Mouse (Mus musculus) forebrain, embryonic 10.5 days (tissue): ENCODE measurements around the gene Fdps. TPM values are rescaled to one million over a fixed set of nuclear protein-coding genes. Genes with fewer than 3 reads are reported as not detected.
A peak's percentile ranks its signal among the peaks of the same experiment; 100 is the strongest.
"Not testable (repeated sequence)": the region's sequence is repeated elsewhere in the genome, so short reads cannot be mapped to it uniquely, and the experiment has no call there.

Source experiments
- DNase-seq: peaks from one replicate; pipeline ENCODE4 v3.0.0-alpha.2; 2017; ENCODE audit warnings: low spot score; ENCODE audit errors: extremely low spot score
- H3K27ac ChIP-seq: fragments of 300-500 bp; sonication (generic); 2 replicates; pipeline ENCODE4 v1.5.1; 2016; ENCODE audit warnings: mild to moderate bottlenecking
- H3K27me3 ChIP-seq: fragments of 300-500 bp; sonication (generic); 2 replicates; pipeline ENCODE4 v1.6.1; 2016; ENCODE audit warnings: mild to moderate bottlenecking; ENCODE audit not compliant: poor library complexity, severe bottlenecking
- H3K36me3 ChIP-seq: fragments of 300-500 bp; sonication (generic); replicated peaks from 2 replicates; pipeline ENCODE4 v1.6.1; 2016; ENCODE audit warnings: mild to moderate bottlenecking, moderate library complexity
- H3K4me1 ChIP-seq: fragments of 300-500 bp; sonication (generic); 2 replicates; pipeline ENCODE4 v1.6.1; 2016
- H3K4me3 ChIP-seq: fragments of 300-500 bp; sonication (generic); 2 replicates; pipeline ENCODE4 v1.5.1; 2016; ENCODE audit warnings: mild to moderate bottlenecking, moderate library complexity
- H3K9me3 ChIP-seq: fragments of 300-500 bp; sonication (generic); 2 replicates; pipeline ENCODE4 v1.6.1; 2016; ENCODE audit warnings: mild to moderate bottlenecking, moderate library complexity
- WGBS: fragments of 180-500 bp; shearing (Covaris S2); methylation state at CpG from one replicate; pipeline ENCODE4 v1.1.7; 2016; 5-methylcytosine and 5-hydroxymethylcytosine counted together
- polyA plus RNA-seq: library from polyadenylated mRNA; unstranded; fragments of >200 nt; fragmentation: Nextera tagmentation; extraction: Ambion mirVana; gene quantifications from 2 replicates; pipeline ENCODE4 v1.2.1, GENCODE M21; 2016

Fdps gene
- polyA plus RNA-seq, 1 experiment from 2014 or later, result 359 TPM

DNA sequence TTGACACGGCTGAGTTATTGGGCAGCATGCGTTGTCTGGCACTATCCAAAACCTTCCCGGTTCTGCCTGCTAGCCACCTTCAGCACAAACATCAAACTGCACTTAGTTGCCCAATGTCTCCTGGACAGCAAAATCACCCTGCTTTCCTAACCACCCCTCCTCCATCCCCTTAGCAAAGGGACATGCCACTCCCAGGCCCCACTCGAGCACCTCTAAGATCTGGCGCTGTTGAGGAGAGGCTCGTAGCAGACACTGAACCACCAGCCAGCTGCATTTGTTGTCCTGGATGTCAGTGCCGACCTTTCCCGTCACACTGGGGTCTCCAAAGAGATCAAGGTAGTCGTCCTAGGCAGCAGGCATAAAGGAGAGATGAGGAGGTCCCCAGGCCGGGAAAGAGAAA, 7.7 kb downstream of the Fdps start:
- no peaks in the 10 kb centered on the region for H3K9me3 ChIP-seq
- no peak overlapping the region for H3K27ac ChIP-seq
- H3K36me3 ChIP-seq, result peaks cover 60% of the 10 kb centered on the region
- WGBS, result 88% methylated on average over 10 of the region's 10 CpGs
- peaks cover 64% of the 10 kb centered on the region for H3K4me1 ChIP-seq
- no peak for DNase-seq
- H3K4me3 ChIP-seq, result no peak overlapping the region; the same call in 1 of the 2 replicates
- peaks cover 53% of the 10 kb centered on the region for H3K27me3 ChIP-seq

DNA sequence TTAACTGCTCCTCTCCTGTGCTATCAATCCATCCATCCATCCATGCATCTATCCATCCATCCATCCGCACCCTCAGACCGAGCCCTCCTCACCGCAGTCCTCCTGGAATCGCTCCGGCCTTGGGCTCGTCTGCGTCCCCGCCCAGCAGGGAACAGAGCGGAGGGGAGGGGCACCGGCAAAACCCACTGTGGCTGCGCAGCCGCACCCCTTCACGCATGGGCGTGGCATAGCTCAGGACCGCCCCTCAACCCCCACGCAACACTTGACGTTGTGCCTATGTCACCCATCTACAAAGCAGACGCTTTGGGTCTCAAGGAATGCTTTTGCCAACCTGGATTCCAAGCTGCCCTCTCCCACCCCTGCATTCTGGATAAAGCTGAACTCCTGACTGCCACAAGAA, 8.6 kb downstream of the Fdps start, which contains the start of gene Rusc1:
Gene Rusc1 (minus strand): TSS at position 137 of the 400 bp plus-strand sequence.
- Histone ChIP-seq H3K36me3 (peaks cover 57% of the 10 kb centered on the region), H3K4me3 (peak within 1 kb of the TSS; percentile 71), H3K27ac (peak within 1 kb of the TSS; percentile 89), H3K4me1 (peaks cover 66% of the 10 kb centered on the region), H3K27me3 (peaks cover 62% of the 10 kb centered on the region), H3K9me3 (no peaks in the 10 kb centered on the region)
- DNase-seq, result peak; percentile 76
- 2% methylated on average over 18 of the region's 18 CpGs for WGBS

DNA sequence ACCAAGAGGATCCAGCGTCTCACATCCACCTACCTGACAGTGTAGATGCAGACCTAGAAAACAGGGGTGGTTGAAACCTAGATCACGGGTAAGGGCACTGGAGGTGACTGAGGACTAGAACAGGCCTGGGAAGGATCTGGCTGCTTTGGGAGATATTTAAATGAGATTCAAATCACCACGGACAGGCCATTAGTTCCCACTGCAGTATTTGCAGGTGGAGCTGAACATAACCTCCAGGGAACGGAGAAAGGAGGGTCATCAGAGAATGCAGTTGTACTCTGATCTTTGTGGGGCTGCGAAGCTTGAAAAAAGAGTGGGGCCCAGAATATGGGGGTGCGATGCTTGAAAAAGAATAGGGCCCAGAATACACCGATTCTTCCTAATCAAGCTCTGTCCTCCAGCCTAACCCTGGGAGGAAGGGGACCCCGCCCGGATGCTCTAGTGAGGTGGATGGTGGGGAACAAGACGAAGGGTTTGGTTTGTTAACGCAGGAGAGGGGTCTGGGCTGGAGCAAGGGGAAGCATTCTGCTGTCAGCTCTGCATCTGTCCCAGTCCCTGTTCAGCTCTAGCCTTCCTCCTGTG, 9.2 kb downstream of the Fdps start:
- H3K4me3 ChIP-seq, result peak overlapping the region; percentile 71
- WGBS, result 15% methylated on average over 11 of the region's 11 CpGs
- peak overlapping the region; percentile 89 for H3K27ac ChIP-seq
- peaks cover 67% of the 10 kb centered on the region for H3K27me3 ChIP-seq
- peak; percentile 23 for DNase-seq
- H3K36me3 ChIP-seq, result peaks cover 54% of the 10 kb centered on the region
- no peaks in the 10 kb centered on the region for H3K9me3 ChIP-seq
- peaks cover 69% of the 10 kb centered on the region for H3K4me1 ChIP-seq

DNA sequence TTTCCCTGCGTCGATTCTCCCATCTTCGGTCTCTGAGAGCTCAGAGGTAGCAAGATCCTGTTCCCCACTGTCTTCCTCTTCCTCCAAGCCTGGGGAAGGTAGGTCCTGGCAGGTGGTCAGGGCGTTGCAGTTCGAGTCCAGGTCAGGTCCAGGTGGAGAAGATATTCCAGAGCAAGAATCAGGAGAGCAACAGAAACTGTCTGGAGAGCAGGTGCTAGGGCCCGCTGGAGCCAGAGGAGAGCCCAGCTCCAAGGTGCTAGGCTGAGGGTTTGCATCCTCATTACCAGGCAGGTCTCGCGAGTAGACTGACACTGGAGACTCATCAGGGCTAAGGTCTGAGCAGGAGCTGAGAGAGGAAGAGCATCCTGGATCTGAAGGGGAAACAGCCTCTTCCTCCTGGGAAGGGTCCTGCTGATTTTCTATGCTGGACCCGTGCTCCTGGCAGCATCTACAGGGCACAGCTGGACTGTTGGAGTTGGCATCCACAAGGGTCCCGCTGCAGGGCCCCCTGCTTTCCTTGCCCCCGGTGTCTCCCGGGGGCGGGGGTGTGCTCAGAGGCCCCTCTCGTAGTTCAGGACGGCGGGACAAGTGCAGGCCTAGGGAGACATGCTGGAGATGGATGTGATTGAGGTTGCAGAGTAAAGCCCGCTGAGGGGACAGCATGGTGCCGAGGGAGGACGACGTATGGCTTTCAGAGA, 9.8 kb downstream of the Fdps start:
- peak; percentile 36 for DNase-seq
- H3K27ac ChIP-seq, result peak overlapping the region; percentile 89
- H3K4me1 ChIP-seq, result peaks cover 71% of the 10 kb centered on the region
- WGBS, result 8% methylated on average over 20 of the region's 20 CpGs
- H3K4me3 ChIP-seq, result peak overlapping the region; percentile 71
- peaks cover 48% of the 10 kb centered on the region for H3K36me3 ChIP-seq
- peaks cover 68% of the 10 kb centered on the region for H3K27me3 ChIP-seq
- no peaks in the 10 kb centered on the region for H3K9me3 ChIP-seq

DNA sequence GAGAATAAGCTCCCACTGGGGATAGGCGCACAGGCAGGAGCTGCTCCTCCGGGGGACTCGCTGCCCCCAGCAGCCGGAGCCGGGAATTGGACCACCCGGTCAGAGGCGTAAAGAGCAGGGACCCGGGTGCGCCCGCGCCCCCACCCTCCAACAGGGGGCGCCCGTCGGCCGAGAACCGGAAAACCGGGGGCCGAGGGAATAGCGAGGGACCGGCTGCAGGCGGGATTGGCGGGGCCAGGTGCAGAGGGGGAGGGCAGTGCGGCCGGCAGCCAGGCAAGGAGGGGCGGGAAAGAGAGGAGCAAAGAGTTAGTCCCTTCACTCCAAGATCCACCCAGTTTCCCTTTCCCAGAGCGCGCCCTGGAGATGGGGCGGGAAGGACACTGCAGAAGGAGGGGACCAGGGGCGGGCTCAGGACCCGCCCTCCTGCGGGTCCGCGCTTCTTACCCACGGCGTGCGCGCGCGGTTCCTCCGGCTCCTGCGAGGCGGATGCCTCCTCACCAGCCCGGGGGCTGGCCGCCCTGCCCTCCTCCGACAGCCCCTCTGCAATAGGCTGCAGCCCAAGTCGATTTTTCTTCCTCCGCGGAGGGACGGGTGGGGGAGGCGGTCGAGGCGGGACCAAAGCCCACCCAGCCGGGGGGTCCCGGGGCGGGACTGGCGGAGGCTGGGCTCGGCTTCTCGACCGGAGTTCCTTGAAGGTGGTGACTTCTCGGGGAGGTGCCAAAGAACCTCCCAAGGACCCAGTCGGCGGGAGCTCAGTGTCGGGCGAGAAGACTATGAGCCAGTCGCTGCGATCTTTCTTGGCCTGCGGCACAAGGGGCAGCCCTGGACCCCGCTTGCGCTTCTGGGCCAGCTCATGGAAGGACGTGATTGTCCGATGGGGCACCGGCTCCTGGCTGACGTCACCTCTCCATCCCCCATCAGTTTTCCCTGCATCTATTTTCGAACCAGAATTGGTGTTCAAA, 10.8 kb downstream of the Fdps start:
- H3K36me3 ChIP-seq, result peaks cover 44% of the 10 kb centered on the region
- under 1% methylated on average over 72 of the region's 74 CpGs for WGBS
- peak; percentile 84 for DNase-seq
- H3K27me3 ChIP-seq, result peaks cover 68% of the 10 kb centered on the region
- peaks cover 67% of the 10 kb centered on the region for H3K4me1 ChIP-seq
- peak overlapping the region; percentile 89 for H3K27ac ChIP-seq
- H3K9me3 ChIP-seq, result no peaks in the 10 kb centered on the region
- H3K4me3 ChIP-seq, result peak overlapping the region; percentile 71

DNA sequence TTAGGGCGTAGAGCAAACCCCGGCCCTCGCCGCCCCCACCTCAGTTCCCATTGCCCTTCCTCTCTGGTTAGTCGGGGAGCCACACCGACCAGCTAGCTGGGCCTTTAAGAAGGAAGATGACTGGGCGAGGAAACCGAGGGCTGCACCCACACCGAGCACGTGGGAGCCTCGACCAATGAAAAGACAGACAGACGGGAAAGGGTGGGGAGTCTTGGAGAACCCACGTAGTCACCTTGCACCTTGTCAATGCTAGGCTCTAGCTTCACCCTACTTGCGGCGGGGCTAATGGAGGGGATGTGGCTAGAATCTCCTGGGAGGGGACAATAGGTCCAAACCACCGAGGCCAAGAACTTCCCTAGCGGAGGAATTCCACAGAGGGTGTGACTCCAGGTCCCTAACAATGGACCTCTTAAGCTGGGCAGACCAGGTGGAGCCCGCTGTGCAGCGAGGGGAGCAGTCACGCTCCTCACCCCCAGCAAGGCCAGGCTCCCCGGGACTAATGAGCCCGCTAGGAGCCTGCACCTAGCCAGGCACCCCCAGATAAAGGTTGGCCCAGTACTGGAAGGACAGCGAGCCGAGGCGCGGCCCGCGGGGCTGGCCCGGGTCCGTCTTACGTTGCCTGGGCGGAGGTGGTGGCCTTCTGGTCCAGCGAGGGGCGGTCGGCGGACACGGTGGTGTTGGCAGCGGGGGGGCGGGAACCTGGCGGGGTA, 11.7 kb downstream of the Fdps start:
- WGBS, result under 1% methylated on average over 40 of the region's 40 CpGs
- peak; percentile 82 for DNase-seq
- Histone ChIP-seq H3K27ac (peak overlapping the region; percentile 89), H3K27me3 (peaks cover 68% of the 10 kb centered on the region), H3K36me3 (peaks cover 38% of the 10 kb centered on the region), H3K9me3 (no peaks in the 10 kb centered on the region), H3K4me1 (peaks cover 67% of the 10 kb centered on the region), H3K4me3 (peak overlapping the region; percentile 71)

DNA sequence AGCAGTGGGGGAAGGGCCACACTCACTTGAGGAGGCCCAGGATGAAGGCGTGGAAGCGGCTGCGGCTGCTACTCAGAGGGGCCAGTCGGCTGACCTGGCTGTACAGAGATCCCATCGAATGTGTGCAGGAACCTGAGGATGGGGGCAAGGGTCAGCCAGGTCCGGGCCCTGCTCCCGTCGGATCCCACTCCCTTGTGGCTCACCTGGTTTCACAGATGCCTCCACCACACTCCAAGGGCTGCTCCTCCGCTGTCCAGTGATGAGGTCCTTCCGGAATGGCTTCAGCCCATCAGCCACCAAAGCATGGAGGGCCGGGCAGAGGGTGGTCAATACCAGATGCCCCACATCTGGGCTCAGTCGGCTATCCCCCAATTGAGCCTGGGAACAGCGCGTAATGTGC, 12.8 kb downstream of the Fdps start:
- 0 out of 2 replicates have a peak overlapping the region, but pooled peaks have one; percentile 35 for H3K27ac ChIP-seq
- peaks cover 38% of the 10 kb centered on the region for H3K36me3 ChIP-seq
- DNase-seq, result no peak
- 62% methylated on average over 14 of the region's 14 CpGs for WGBS
- H3K9me3 ChIP-seq, result no peaks in the 10 kb centered on the region
- peaks cover 65% of the 10 kb centered on the region for H3K4me1 ChIP-seq
- H3K27me3 ChIP-seq, result peaks cover 58% of the 10 kb centered on the region
- peak overlapping the region; percentile 71 for H3K4me3 ChIP-seq

DNA sequence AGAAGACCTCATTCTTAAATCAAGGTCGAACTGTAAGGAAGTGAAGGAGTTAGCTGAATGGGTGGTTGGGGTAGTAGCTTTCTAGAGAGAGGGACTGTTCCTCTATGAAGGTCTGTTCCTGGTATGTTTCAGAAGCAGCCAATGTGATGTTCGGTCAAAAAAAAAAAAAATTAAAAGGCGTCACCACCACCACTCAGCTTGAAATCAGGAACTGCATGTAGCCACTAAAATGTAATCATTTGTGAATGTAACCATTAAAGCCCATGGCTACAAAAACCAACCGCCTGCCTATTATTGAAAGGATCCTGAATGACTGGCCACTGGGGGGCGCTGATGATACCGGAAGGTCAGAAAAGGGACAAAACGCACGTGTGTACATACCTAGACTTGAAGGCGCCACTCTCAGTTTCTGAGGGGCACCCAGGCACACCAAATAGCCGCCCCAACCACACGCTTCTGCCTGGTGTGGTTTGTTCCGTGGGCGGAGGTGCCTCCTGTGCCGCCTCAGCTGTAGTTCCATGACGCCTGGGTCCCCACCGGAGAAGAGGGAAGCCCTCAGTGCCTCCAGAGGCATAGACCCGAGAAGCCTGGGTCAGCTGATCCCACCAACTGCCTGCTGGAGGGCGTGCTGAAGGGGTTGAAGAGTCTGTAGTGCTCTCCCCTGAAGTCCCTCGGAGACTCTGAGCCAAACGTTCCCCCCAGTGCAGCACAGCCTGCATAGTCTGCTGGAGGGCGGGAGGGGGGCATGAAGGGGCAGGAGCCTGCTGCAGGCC, 14.2 kb downstream of the Fdps start:
- Histone ChIP-seq H3K4me3 (peak overlapping the region; percentile 71; the same call in 1 of the 2 replicates), H3K27ac (peak overlapping the region; percentile 75), H3K36me3 (peaks cover 34% of the 10 kb centered on the region), H3K4me1 (peaks cover 51% of the 10 kb centered on the region), H3K9me3 (no peaks in the 10 kb centered on the region), H3K27me3 (peaks cover 45% of the 10 kb centered on the region)
- 33% methylated on average over 21 of the region's 21 CpGs for WGBS
- peak; percentile 83 for DNase-seq

DNA sequence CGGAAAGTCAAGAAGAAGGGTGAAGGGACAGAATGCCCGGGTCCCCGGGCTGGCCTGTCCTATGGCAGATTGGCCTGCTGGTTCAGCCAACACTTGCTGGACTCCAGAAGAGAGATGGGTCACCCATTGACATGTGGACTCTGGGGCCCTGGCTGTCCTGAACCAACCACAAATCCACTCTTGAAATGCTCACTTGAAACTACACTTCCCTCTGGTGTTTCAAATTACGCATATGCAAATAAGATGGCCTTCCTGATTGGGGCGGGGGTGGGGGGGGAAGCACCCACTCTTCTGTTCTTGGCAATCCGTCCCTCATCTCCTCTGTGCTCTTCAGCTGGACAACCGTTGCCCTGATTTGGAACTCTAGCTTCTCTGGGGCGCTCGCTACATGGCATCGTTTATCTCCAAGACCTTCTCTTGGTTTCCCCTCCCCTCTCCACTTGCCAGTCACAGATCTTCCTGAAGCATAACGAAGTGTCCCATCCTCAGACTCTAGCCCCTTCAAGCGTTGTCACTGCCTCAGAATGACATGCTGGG, 17.0 kb downstream of the Fdps start:
- Histone ChIP-seq H3K9me3 (no peaks in the 10 kb centered on the region), H3K4me3 (no peak overlapping the region), H3K4me1 (peaks cover 23% of the 10 kb centered on the region), H3K27me3 (peaks cover 22% of the 10 kb centered on the region), H3K27ac (no peak overlapping the region), H3K36me3 (peaks cover 55% of the 10 kb centered on the region)
- 89% methylated on average over 12 of the region's 12 CpGs for WGBS
- no peak for DNase-seq

DNA sequence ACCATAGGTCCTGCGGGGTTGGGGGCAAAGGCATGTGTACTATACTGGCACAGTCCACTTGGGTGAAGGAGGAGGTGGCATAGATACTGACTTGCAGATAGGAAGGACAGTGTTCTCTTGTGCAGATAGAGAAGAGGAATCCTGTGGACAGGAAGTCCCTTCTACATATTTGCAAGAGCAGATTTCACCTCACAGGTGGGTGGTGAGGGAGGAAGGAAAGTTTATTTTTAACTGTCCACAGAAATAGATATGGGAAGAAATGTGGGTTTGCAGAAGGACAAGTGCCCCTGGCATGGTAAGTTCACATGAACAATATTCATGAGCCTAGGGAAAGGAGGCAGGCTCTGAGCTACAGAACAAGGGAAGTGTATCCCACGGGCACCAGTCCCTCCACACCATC, 17.6 kb downstream of the Fdps start:
- 88% methylated on average over 2 of the region's 2 CpGs for whole genome bisulfite sequencing
- H3K36me3 ChIP-seq, result peaks cover 61% of the 10 kb centered on the region
- no peak for DNase-seq
- H3K4me1 ChIP-seq, result peaks cover 17% of the 10 kb centered on the region
- no peak overlapping the region for H3K4me3 ChIP-seq
- H3K9me3 ChIP-seq, result no peaks in the 10 kb centered on the region
- H3K27ac ChIP-seq, result no peak overlapping the region
- peaks cover 16% of the 10 kb centered on the region for H3K27me3 ChIP-seq

DNA sequence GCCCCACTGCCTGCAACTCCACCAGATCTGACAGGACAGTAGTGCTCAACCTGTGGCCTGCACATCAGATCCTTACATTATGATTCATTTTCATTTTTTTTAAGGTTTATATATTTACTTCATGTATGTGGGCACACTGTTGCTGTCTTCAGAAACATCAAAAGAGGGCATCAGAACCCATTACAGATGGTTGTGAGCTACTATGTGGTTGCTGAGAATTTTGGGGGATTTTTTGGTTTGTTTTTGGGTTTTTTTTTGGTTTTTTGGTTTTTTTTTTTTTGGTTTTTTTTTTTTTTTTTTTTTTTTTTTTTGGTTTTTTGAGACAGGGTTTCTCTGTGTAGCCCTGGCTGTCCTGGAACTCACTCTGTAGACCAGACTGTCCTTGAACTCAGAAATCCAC, 19.5 kb downstream of the Fdps start:
- not testable (repeated sequence) for DNase-seq, H3K4me1 ChIP-seq, H3K4me3 ChIP-seq, H3K27ac ChIP-seq, H3K27me3 ChIP-seq, H3K9me3 ChIP-seq
- peaks cover 69% of the 10 kb centered on the region for H3K36me3 ChIP-seq
